Mouse (Mus musculus): Measurements from ENCODE around the gene Smpdl3a. TPM values are rescaled to one million over a fixed set of nuclear protein-coding genes. Genes with fewer than 3 reads are reported as not detected.

The Smpdl3a gene
- polyA plus RNA-seq, 1 experiment from 2014 or later, result 14.0 TPM

- Histone ChIP-seq H3K27me3 (no peaks in the 10 kb centered on the region), H3K36me3 (no peaks in the 10 kb centered on the region), H3K27ac (no peak overlapping the region), H3K4me1 (no peaks in the 10 kb centered on the region), H3K4me2 (no peak overlapping the region), H3K9ac (no peak overlapping the region), H3K4me3 (no peak overlapping the region), H3K9me3 (no peaks in the 10 kb centered on the region)
- ATAC-seq (ENCODE audit: insufficient number of reproducible peaks, insufficient read depth, low FRiP score, low TSS enrichment, low read depth), result no peak
- WGBS, result 77% methylated on average over 5 of the region's 5 CpGs
These were observed 34.5 kb downstream of the Smpdl3a start for GRCm38 (mm10) chr10:57828649-57829048.

DNA sequence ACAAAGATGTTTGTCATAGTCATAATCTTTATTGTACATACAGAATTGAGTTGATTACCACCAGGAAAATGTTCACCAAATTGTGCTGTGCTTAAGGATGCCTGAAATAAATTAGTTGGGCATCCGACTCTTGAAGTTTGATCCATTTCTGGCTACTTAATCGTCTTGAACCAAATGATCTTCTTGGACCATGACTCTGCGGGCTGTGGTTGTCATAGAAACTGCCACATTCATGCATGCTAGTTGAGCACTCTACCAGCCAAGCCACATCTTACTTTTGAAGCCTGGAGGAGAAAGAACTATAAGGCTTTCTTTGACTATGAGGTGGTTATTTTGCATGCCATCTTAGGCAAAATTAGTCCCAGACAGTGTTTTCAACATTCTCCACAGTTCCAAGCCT is 35.5 kb downstream of the Smpdl3a start:
- Histone ChIP-seq H3K4me2 (no peak overlapping the region), H3K9me3 (no peaks in the 10 kb centered on the region), H3K27ac (no peak overlapping the region), H3K4me1 (no peaks in the 10 kb centered on the region), H3K27me3 (no peaks in the 10 kb centered on the region), H3K9ac (no peak overlapping the region), H3K4me3 (no peak overlapping the region), H3K36me3 (no peaks in the 10 kb centered on the region)
- ATAC-seq (ENCODE audit: insufficient number of reproducible peaks, insufficient read depth, low FRiP score, low TSS enrichment, low read depth), result no peak
- 69% methylated on average over 3 of the region's 3 CpGs for WGBS

- Histone ChIP-seq H3K4me2 (no peak overlapping the region), H3K4me3 (no peak overlapping the region), H3K27ac (no peak overlapping the region), H3K36me3 (no peaks in the 10 kb centered on the region), H3K27me3 (no peaks in the 10 kb centered on the region), H3K9me3 (no peaks in the 10 kb centered on the region), H3K9ac (no peak overlapping the region), H3K4me1 (no peaks in the 10 kb centered on the region)
- 93% methylated on average over 1 of the region's 1 CpGs for WGBS
- no peak for ATAC-seq (ENCODE audit: insufficient number of reproducible peaks, insufficient read depth, low FRiP score, low TSS enrichment, low read depth)
These were observed 41.0 kb downstream of the Smpdl3a start for GRCm38 (mm10) chr10:57835094-57835493.

DNA sequence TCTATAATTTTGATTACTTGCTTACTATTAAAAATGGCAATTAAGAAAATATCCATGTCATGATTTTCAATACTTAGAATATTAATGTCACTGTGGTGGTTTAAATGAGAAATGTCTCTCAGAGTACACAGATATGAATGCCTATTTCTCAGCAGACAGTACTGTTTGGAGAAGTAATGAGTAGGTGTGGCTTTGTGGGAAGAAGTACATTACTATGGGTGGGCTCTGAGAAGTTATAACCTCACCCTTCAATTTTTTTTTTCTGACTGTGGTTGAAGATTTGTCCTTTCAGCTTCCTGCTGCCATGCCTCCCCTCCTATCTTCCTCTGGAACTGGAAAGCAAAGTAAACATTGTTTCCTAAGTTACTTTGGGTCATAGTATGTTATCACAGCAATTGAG is 41.8 kb downstream of the Smpdl3a start:
- Histone ChIP-seq H3K9me3 (no peaks in the 10 kb centered on the region), H3K27me3 (no peaks in the 10 kb centered on the region), H3K36me3 (no peaks in the 10 kb centered on the region), H3K4me2 (no peak overlapping the region), H3K4me3 (no peak overlapping the region), H3K4me1 (no peaks in the 10 kb centered on the region), H3K27ac (no peak overlapping the region), H3K9ac (no peak overlapping the region)
- ATAC-seq (ENCODE audit: insufficient number of reproducible peaks, insufficient read depth, low FRiP score, low TSS enrichment, low read depth), result no peak

DNA sequence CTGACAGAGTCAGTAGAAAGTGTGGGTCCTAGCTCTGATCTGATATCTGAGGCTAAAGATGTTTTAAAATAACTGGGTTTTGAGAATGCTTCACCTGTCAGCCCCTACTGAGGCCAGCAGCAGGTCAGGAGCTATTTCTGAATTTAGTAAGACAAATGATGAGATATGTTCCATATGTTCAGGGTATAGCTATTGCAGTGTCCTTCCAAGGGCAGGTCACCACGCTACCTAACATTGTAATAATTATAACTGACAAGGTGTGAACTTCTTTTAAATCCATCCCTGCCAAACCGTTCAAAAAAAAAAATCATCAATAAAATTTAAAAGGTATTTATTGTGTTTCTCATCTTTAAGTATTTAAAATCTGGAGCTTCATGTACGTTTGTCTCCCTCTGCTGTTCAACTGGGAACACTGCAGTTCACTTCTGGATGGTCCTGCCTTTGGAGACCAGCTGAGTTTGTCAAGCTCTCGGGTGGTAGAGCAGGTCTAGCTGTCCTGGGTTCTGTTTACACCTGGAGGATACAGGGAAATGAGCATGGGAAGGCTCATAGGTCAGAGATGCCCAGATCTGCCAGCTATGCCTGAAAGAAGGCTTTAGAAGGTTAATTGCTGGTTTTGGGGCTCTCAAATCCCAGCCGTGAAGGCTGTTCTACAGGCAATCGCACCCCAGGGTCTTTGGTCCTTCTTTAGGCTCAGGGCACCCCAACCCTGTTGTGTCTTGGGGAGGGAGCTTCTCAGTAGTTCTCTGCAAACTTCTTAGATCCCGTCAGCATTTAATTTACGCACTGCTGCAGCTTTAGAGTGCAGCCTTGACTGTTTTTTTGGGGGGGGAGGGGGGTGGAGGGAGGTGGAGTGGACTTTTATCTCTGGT is 47.7 kb downstream of the Smpdl3a start:
- H3K27me3 ChIP-seq, result no peaks in the 10 kb centered on the region; the same call in 1 of the 2 replicates
- no peak overlapping the region for H3K9ac ChIP-seq
- H3K9me3 ChIP-seq, result no peaks in the 10 kb centered on the region
- H3K4me1 ChIP-seq, result no peaks in the 10 kb centered on the region
- ATAC-seq (ENCODE audit: insufficient number of reproducible peaks, insufficient read depth, low FRiP score, low TSS enrichment, low read depth), result no peak
- no peak overlapping the region for H3K4me2 ChIP-seq
- H3K36me3 ChIP-seq, result no peaks in the 10 kb centered on the region
- no peak overlapping the region for H3K27ac ChIP-seq
- H3K4me3 ChIP-seq, result no peak overlapping the region
- 37% methylated on average over 8 of the region's 8 CpGs for WGBS

DNA sequence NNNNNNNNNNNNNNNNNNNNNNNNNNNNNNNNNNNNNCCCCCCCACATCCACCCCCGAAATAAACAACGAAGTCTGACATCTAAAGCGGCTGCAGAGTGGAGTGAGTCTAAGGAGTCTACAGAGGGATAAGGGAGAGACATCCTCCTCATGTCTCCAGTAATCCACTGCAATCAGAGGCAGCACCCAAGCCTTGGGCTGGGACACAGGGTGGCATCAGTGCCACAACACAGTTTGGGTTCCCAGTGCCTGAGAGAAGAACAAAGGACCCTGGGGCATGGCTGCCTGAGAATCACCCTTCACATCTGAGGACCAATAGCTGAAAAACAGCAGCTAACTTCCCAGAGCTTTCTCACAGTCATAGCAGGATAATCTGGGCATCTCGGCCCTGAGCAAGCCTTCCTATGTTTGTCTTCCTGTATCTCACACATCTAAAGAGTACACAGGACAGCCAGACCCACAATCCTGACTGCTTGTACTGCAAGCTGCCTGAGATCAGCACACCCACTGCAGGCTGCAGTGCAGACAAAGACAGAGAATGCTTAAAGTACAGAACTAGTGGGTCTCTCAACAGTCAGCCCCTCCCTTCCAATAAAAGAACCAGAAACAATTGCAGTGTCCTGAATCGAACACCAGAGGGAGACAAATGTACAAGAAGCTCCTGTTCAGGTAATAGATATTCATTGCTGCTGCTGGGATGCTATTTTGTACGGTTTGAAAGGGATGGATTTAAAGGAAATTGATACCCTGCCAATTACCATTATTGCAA is 54.0 kb downstream of the Smpdl3a start:
- H3K27ac ChIP-seq, result no peak overlapping the region
- no peaks in the 10 kb centered on the region for H3K27me3 ChIP-seq
- H3K36me3 ChIP-seq, result no peaks in the 10 kb centered on the region
- 57% methylated on average over 6 of the region's 6 CpGs for WGBS
- H3K4me3 ChIP-seq, result no peak overlapping the region
- H3K9me3 ChIP-seq, result no peaks in the 10 kb centered on the region
- no peak overlapping the region for H3K4me2 ChIP-seq
- no peak for ATAC-seq (ENCODE audit: insufficient number of reproducible peaks, insufficient read depth, low FRiP score, low TSS enrichment, low read depth)
- H3K4me1 ChIP-seq, result no peaks in the 10 kb centered on the region
- H3K9ac ChIP-seq, result no peak overlapping the region

Other genes starting within 250 kb of the Smpdl3a start
- gene Pkib, start 162.4 kb upstream of the Smpdl3a start, polyA plus RNA-seq (2015; fragmentation: Nextera tagmentation; extraction: Ambion mirVana), result 1.6 and 1.8 TPM in 2 replicates
- 23.0 and 34.1 TPM in 2 replicates for gene Fabp7, start 9.5 kb upstream of the Smpdl3a start, polyA plus RNA-seq (2015; fragmentation: Nextera tagmentation; extraction: Ambion mirVana)